Mouse (Mus musculus): ENCODE measurements around the gene Gid8.
"Not testable (repeated sequence)": the region's sequence is repeated elsewhere in the genome, so short reads cannot be mapped to it uniquely, and the experiment has no call there.

Gid8 gene

DNA sequence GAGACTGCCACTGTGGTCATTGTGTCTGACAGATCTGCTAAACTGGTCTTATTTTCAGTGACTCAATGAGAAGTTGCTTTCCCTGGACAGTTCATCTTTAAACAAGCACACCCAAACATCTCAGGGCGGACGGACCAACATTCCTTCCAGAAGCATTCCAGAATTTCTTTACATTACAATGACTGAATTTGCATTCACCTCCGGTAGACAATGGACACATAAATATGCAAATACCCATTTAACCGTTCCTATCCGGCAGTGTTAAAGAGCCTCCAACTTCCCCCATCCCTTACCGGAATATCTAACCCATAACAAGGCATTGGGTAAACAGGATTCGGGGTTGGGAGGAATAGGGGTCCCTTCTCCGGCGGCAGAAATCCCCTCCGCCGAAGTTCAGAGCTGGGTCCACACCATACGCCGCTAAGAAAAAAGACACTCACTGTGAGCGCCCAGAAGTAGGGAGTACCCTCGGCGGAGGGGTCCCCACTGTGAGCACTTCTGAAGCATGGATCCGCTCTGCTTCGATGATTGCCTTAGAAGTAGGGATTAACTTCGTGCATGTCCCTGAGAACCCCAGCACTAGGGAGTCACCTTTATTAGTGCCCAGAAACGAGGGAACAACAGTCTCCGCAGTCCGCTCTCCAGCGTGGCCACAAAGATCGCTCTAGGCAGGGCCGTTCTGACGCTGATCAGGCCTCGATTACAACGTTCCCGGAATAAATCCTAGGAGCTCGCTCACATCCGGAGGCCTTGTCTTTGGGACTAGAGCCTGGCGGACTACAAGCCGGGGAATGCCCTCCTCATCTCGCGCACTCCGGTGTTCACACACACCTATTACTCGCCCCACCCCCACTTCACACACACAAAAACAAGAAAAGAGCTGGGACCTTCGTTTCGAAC is 644 bp upstream of the Gid8 start:
- in situ Hi-C loops (cut with MboI; ENCODE audit: low sequenced_read_pairs), result no loop called here

DNA sequence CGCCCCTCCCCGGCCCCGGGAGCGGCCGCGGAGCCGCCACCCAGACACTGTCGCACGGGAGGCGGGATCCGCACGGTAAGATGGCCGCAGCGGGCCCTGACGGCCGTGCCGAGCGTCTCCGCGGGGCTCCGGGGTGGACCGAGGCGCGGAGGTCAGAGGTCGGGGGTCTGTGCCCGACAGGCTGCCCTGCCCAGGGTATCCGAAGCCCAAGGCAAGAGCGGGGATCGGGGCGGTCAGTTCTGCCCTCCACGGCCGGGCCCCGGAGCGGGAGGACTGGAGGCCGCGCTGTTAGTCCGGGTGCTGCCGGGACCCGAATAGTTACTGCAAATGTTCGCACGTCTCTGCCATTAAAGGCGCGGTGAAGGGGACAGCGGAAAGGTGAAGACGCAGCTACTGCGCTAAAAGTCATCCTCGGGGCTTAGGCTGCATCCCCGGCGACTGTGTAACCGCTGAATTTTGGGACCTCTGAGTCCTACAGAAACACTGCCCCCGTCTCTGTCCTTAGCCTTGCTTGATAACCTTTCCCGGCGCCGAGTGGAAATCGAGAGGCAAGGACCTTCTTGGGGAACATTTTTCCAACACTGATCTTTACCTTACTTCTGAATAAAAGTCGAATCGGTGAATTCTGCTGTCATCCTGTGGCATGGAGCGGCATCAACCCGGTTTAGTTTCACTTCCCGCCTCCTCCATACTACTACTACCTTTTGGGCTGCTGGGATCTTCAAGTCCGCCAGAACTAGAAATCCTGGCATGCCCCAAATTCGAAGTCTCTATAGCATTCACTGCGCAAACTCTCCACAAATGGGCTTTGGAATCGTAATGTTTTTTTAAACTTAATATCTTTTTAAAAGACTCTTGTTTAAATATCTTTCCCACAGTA is 599 bp downstream of the Gid8 start:
- in situ Hi-C loops (cut with MboI; ENCODE audit: low sequenced_read_pairs), result no loop called here

DNA sequence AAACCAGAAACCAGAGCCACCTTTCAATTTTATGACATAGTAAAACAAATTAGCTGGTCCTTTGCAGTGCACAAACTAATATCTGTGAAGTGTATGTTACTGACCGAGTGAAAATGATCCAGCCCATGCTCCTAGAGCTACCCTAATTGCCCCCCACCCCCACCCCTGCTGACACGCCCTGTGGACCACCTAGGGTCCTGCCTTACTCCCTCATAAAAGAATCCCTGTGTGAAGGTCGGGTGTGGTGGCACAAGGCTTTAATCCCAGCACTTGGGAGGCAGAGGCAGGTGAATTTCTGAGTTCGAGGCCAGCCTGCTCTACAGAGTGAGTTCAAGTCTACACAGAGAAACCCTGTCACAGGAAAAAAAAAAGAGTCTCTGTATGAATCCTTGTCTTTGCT is 1.6 kb downstream of the Gid8 start:
- in situ Hi-C loops (cut with MboI; ENCODE audit: low sequenced_read_pairs), result no loop called here

DNA sequence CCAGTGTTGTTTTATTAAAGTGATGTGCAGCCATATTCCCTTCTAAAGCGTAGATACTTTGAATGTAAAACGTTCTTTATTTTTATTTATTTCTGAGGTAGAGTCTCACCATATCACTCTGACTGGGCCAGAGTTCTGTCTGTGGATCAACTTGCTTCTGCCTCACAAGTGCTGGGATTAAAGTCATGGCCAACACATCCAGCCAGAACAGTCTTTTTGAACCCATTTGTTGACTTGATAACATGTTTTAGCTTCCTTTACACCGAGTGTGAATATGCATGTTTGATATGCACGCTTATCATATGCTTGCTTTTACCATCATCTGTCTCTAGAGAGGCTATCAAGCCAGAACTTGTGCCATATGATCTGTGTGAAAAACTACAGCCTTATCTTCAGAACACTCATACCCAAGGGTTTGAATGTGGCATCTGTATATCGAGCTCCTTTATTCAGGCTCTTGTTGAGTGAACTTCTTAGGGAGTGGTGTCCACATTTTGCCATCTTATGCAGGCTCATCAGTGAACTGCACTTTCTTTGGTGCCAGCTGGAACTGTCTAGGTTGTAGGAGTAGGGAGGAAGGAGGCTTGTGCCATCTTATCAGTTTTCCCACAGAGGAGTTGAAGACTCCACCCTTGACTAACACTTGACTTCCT is 2.2 kb downstream of the Gid8 start:
- in situ Hi-C loops (cut with MboI; ENCODE audit: low sequenced_read_pairs), result no loop called here

DNA sequence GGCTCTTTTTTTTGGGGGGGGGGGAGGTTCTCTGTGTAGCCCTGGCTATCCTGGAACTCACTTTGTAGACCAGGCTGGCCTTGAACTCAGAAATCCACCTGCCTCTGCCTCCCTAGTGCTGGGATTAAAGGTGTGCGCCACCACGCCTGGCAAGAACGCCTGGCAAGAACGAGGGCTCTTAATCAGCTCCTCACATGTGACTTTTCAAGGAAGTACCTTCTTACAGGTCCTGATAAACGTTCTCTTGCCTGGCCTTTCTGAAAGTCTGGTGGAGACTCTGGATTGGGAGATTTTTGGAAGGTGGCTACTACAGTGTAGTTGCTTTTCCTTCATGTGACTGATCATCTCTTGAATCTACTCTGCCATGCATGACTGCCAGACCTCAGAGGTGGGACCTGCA is 12.8 kb downstream of the Gid8 start:
- in situ Hi-C loops (cut with MboI; ENCODE audit: low sequenced_read_pairs), result not testable (repeated sequence)

DNA sequence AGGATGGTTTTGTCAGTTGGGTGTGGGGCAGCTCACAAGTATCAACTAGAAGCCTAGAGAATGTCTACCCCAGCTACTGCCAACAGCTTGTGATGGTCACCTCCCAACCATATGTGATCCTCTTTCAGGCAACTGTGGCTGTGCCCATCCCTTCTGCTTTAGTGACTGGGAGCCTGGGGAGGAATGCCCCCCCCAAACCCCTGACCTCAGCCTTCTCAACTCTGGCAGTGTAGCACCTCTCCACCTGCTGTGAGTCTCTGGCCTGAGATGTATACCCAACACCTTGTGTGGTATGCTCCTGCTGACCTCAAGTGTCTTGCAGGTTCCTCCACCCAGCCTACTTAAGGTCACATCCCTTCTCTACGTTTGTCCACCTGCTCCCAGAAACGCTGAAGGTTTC is 13.9 kb downstream of the Gid8 start:
- in situ Hi-C loops (cut with MboI; ENCODE audit: low sequenced_read_pairs), result no loop called here

DNA sequence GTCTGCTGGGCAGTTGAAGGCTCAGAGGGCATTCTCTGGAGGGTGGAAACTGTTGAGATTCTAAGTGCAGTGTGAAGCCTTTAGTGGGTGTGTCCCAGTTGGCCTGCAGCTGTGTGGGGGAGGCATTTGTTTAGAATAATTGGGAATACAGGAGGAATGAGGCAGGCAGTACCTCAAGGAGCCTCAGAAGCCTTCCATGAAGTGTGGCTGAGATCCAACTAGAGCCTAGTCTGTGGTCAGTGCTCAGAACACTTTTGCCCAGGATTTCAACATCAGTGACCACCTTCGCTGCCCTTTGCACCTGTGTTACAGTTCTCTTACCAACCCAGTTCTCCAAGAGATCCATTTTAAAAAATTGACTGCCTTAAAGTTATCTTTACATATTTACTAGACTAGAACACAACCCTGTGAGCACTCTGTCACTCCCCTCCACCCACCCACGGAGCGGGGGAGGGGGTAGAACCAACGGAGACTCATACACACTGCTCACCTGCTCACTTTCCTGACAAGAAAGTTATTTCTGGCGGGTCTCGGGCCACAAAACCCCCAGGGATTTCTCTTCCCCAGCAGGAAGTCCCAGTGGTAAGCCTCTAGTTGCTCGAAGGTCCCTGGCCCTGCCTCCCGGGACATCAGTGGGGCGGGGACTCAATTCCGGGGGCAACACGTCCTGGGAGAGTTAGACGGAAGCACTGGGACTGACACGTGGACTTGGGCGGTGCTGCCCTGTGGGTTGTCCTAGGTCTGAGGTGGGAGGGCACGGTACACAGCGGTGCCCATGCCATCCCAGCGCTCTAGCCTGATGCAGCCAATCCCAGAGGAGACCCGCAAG is 14.9 kb downstream of the Gid8 start, which contains the start of gene Slc17a9:
Gene Slc17a9, plus strand, starts transcription at position 679 of the 829 bp plus-strand sequence.
- in situ Hi-C loops (cut with MboI; ENCODE audit: low sequenced_read_pairs), result no loop called here

DNA sequence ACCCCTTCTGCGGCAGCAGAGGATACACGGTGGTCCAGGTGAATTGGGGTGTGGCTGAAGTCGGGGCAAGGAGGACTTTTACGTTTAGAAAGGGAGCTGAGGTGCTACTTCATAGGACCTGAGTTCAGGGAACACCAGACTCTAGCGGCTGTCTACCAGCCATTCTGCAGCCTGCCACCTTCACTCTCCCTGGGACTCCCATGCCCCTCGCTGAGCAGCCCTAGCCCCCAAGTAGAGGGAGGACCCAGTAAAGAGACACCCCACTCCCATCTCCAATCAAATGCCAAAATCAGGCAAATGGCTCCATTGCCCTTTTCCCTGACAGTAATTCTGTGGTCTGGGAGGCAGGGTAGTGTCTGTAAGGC is 15.5 kb downstream of the Gid8 start:
- in situ Hi-C loops (cut with MboI; ENCODE audit: low sequenced_read_pairs), result no loop called here

DNA sequence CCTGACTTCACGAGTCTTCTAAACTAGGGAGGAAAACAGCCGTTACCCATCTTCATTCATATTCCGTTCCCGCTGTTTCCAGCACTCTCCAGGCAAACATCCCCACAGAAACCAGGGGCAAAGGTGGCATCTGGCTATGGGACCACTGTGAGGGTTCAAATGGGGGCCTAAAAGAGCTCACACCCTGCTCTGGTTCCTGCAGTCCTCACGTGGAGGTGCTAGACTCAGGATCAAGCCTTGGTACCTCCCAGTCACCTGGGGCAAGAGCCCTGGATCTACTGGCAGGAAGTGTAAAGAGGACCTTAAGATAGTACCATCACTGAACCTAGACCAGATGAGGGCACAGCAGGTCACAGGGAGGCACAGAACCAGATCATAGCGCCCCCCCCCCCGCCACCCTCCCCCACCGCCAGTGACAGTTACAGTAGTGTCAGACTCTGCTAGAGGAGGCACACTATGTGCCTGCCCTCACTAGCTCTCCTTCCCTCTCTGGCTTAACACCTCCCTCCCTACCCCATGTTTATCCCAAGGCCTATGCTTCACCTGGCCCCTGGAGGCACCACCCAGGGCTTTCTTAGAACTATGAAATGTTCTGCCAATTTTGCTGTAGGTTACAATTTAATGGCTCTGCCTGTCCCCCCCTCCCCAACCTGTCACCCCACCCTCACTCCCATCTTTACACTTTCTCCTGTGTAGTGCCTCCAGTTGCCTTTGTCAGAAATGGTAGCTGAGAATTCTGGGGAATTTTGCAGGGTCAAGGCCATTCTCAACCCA is 16.1 kb downstream of the Gid8 start:
- in situ Hi-C loops (cut with MboI; ENCODE audit: low sequenced_read_pairs), result no loop called here

DNA sequence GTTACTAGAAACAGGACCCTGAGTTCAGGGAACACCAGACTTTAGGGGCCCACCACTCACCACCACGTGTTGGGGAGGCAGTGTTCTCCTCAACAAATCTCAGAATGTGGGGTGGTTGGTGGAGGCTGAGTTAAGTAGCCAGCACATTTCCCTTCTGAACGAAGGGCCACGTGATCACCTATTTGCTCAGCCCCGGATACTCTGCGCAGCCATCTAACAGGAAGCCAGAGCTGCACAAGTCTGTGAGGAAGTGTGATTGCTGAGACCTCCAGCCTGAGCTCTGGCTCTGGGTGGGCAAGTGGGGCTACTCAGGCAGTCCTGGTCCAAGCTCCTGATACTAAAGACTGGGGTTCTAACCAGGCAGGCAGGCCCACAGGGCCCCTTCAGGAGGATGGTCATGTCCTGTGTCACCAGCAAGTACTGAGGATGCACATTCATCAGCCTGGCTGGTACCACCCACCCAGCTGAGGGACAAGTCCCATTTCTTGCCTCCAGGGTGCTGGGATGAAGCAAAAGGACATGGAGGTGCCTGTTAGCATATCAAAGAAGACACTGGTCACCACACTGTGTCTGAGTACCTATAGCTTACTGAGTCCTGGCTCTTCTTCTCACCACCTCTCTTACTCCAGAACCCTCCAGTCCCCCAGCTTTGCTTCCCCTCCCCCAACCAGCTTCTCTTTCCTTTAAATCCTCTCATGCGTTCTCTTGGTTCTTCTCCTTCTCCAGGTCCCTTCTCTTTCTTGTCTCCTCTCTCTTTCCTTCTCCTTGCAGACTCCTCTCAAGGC is 16.9 kb downstream of the Gid8 start:
- in situ Hi-C loops (cut with MboI; ENCODE audit: low sequenced_read_pairs), result no loop called here

DNA sequence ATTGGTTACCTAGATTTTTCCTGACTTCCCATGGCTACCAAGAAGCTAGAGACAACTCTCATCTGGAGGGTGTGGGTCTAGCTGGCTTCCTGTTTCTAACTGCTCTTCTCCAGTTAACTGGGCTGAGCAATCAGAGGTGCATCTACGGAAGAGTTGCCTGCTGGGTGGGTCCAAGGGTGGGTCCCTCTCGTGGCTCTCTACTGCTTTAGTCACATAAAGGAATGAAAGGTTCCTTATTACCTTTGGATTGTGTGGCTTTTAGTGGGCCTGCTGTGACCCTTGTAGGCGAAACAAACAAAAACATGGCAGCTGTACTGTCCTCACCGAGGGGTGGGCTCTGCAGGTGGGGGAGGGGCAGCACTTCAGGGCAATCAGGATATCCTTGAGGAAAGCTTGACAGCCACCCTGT is 17.7 kb downstream of the Gid8 start:
- in situ Hi-C loops (cut with MboI; ENCODE audit: low sequenced_read_pairs), result no loop called here

DNA sequence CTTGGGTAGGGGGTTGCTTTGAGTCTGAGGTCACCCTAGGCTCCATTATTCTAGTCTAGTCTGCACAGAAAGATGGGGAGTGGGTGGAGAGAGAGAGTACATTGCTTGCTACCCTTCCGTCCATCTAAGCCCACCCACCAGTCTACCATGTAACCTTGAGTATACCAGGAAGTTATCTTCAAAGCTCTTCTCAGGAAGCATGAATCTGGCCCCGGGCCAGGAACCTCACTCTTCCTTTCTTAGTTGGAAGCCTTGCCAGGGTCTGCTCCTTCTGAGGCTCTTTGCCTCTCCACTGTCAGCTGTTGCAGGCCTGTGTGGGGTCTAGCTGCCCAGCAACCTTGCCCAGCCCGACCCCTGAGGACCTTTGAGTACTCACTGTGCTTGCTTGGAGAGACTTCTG is 21.1 kb downstream of the Gid8 start:
- in situ Hi-C loops (cut with MboI; ENCODE audit: low sequenced_read_pairs), result no loop called here

DNA sequence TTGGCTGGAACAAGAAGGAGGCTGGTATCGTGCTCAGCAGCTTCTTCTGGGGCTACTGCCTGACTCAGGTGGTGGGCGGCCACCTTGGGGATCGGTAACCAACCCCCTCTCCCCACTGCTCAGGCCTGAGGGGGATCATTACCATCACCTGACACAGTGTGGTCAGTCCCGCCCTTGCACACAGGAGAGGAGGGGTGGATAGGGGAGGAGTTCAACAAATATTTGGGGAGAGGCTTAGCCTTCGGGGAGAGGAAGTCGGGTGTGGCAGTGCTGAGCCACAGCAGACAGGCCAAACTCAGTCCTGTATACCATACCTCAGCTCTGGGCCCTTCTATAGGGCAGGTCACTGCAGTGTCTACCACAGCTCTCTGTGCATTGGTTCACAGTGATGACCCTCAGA is 22.1 kb downstream of the Gid8 start:
- in situ Hi-C loops (cut with MboI; ENCODE audit: low sequenced_read_pairs), result no loop called here

DNA sequence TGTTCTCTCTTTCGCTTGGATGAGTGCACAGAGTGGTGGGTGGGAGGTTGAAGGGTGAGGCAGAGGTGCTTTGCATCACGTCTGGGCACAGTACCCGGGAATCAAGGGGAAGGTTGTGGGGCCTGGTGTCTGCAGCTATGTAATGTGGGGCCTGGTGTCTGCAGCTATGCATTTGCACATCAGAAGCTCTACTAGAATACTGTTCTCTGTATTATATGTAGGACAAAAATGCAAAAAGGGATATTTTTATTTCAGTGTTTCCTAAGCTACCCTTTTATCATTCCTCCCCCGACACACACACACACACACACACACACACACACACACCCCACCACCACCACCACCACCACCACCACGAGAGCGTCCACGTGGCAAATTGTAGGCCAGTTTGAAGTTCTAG is 25.3 kb downstream of the Gid8 start:
- in situ Hi-C loops (cut with MboI; ENCODE audit: low sequenced_read_pairs), result no loop called here

DNA sequence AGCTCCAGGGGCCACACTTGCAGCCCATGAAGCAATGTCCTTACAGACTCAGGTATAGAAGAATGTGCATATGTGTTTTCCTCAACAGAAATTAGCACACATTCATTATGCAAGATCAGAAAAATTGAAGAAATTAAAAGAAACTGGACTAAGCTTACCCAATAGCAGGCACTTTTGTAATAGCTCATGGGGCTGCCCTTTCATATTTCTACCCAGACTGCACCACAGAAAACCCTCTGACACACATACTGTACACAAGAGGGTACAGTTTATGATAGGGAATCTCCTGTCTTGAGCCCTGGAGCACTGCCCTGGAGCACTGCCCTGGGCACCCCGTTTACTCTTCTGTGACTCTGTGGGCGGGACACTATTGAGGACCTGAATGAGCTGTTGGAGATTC is 28.1 kb downstream of the Gid8 start:
- in situ Hi-C loops (cut with MboI; ENCODE audit: low sequenced_read_pairs), result no loop called here

DNA sequence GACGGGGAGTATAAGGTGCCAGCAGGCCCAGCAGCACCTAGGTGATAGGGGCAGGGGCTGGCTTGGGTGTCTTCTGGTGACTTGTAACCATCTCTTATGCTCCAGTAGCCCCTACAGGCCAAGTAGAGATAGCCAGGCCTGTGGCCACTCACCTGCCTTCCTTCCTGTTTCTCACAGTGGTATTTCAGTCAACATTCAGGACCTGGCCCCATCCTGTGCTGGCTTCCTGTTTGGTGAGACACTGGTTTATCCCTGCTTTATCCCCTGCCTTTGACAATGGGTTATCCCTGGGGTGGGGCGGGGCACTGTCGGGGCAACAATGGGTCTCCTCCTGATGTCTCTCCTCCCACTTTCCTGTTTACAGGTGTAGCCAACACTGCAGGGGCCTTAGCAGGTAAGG is 30.4 kb downstream of the Gid8 start:
- in situ Hi-C loops (cut with MboI; ENCODE audit: low sequenced_read_pairs), result no loop called here

DNA sequence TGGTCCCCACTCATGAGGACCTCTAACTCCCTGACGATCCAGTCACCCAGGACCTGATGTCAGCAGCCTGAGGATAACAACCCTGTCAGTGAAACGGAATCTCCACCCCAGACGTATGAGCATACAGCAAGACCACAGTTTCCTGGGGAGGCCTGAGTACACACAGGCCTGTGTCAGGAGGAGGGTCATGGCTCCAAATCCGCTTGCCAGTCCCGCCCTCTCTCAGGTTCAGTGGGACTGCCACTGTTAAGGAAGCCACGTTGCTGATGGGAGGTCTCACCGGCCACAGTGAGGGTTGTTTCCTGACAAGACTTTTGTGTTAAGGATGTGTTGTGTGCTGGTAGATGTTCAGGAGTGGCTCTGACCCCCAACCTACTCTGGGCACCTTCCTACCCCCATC is 31.5 kb downstream of the Gid8 start:
- in situ Hi-C loops (cut with MboI; ENCODE audit: low sequenced_read_pairs), result no loop called here

DNA sequence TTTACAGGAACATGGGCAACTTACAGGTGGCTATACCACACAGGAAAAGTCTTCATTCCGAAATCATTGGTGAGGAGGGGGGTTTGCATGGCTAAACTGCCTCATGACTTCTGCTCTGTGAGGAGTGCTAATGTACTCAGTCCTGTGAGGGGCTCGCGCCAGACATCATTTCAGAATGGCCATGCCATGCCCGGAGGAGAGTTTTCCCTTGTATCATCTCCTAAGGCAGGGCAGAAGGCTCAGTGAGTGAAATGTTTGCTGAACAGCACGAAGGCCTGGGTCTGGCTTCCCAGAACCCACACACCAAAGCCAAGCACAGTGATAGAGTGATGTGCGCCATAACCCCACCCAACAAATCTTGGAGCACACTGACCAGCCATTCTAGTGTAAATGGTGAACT is 32.9 kb downstream of the Gid8 start:
- in situ Hi-C loops (cut with MboI; ENCODE audit: low sequenced_read_pairs), result no loop called here

DNA sequence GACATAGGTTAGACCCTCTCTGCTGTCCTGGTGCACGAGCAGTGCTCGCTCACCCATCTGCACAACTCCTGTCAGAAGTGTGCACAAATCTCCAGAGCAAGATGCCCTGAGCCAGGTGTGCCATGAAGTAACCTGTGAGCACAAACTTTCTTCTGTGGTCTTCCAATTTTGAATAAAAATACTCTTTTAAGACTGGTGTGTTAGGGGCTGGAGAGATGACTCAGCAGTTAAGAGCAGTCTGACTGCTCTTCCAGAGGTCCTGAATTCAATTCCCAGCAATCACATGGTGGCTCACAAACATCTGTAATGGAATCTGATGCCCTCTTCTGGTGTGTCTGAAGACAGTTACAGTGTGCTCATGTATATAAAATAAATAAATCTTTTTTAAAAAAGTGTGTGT is 33.4 kb downstream of the Gid8 start:
- in situ Hi-C loops (cut with MboI; ENCODE audit: low sequenced_read_pairs), result no loop called here
